Mouse (Mus musculus): Measurements from ENCODE around the gene Pakap. TPM values are rescaled to one million over a fixed set of nuclear protein-coding genes. Genes with fewer than 3 reads are reported as not detected.
A peak's percentile ranks its signal among the peaks of the same experiment; 100 is the strongest.

The Pakap gene
- polyA plus RNA-seq, 1 experiment from 2014 or later = 1.6 TPM

DNA sequence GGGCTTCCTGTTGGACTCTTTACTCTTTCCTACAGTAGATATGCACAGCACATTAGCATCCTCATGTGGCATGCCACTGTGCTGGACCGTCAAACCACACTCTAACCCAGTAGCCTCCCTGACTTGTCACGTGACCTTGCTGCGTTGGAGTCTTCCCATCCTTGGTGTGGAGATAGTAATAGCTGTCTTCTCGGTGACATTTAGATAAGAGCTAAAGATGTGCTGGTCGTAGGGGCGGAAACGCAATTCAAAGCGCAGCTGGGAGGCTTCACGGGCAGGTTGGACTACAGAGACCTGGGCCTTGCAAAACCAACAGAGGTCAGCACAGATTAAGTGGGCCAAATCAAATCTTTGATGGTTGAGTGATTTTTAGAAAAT lies 33.5 kb downstream of the Pakap start:
- ATAC-seq = peak; percentile 13
- in situ Hi-C loops (cut with MboI; ENCODE audit: low pct_unique_long_range_greater_than_20kb) = no loop called here
- TF ChIP-seq CTCF (IDR thresholded peaks at IDR 0.05) = no peak
- ChIA-PET POLR2A (no interaction called here), CTCF (interaction anchor here (1.2 to 2.1 kb wide), 3 partner anchors 9 to 150 kb away, joined by 3 to 5 read pairs (median 4); no protein-coding TSS in a partner anchor)
- H3K27me3 ChIP-seq = no peaks in the 10 kb centered on the region
- DNase-seq (ENCODE audit: low read depth, low spot score) = no peak

DNA sequence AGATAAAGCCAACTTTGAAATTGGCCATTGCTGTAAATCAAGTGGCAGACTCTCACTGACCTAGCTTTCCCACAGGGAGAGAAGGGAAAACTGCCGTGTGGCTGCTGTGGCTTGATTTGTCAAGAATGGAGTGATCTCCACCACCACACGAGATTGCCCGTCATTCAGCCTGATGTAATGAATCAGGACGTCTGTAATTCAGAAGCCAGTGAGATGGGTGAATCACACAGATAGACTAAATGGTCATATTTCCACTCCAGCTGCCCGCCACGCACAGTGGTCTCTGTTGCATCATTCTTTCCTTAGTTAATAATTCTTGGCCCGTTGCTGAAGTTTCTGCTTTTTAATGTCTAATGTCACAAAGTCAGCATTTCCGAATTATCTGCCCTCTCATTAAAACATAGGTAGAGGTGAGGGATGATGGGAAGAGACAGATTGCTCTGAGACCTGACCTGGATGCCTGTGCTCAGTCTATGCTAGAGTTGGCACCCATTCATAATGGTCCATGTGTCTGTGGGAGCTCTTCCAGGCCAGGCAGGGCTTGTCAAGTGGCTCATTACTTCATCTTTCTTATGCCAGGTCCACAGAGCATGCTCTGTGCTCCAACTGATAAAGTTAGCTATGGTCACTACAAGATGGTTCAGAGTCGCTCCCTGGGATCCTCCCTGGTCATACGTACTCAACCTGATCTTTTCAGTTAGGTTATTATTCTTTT lies 34.1 kb downstream of the Pakap start:
- in situ Hi-C loops (cut with MboI; ENCODE audit: low pct_unique_long_range_greater_than_20kb) = no loop called here
- peak; percentile 68 for DNase-seq (ENCODE audit: low read depth, low spot score)
- ChIA-PET CTCF (interaction anchor here (1.2 to 2.1 kb wide), 3 partner anchors 9 to 150 kb away, joined by 3 to 5 read pairs (median 4); no protein-coding TSS in a partner anchor), POLR2A (no interaction called here)
- H3K27me3 ChIP-seq = no peaks in the 10 kb centered on the region
- TF ChIP-seq CTCF (IDR thresholded peaks at IDR 0.05) = no peak
- peak; percentile 80 for ATAC-seq

DNA sequence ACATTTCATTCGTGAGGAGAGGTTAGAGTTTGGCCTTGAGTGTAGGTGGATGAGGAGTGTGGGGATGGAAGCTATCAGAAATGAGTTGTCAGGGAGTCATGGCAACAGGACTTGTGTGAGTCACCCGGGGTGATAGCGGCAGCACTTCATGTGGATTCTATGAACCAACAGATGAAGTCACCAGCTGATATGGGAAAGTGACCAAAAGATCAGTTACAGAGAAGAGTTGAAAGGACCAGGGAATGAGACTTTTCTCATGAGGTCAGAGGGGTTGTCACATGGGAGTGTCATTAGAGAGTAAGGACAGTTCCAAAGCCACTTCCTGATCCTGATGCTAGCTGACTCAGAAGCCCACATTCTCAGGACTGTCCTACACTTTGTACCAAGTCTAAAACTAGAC lies 38.3 kb downstream of the Pakap start:
- TF ChIP-seq CTCF (IDR thresholded peaks at IDR 0.05) = no peak
- H3K27me3 ChIP-seq = no peaks in the 10 kb centered on the region
- in situ Hi-C loops (cut with MboI; ENCODE audit: low pct_unique_long_range_greater_than_20kb) = loop anchor here (5.0 kb wide), 2 partner anchors 149 to 229 kb away; no protein-coding TSS in a partner anchor
- no peak for ATAC-seq
- ChIA-PET POLR2A (no interaction called here), CTCF (interaction anchor here (1.2 to 2.8 kb wide), 4 partner anchors 39 to 154 kb away, joined by 3 to 19 read pairs (median 4); no protein-coding TSS in a partner anchor)
- no peak for DNase-seq (ENCODE audit: low read depth, low spot score)

DNA sequence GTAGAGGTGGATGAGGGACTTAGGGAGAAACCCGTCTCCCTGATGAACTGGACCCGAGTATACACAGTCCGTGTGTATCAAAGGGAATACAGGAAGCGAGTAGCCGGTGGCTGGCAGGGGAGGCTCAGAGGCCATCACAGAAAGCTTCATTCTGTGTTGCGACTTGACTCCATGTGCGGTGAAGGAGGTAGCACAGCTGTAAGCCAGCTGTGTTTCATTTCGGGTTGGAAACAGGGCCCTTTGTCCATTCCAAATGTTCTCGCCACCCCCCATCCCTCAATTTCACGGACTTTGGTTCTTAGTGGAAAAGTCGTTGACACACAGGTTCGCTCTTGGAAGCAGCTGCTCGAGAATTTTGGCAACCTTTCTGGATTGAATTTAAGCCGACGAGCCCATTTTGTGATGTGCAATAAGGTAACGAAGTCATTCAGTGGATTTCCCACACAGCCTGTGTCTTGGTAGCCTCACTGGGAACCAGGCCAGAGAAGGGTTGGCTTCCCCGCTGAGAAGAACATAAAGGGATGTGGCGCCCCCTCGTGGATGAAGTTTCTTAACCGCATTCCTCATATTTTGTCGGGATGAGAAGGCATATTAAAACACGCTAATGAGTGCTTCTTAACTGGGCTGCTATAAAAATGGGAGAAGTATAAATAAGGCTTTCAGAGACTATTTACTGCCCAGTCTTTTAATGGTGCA lies 39.4 kb downstream of the Pakap start:
- in situ Hi-C loops (cut with MboI; ENCODE audit: low pct_unique_long_range_greater_than_20kb) = loop anchor here (5.0 kb wide), 2 partner anchors 150 to 230 kb away; no protein-coding TSS in a partner anchor
- CTCF ChIA-PET = interaction anchor here (1.3 to 2.8 kb wide), 5 partner anchors 41 to 155 kb away, joined by 4 to 19 read pairs (median 5); no protein-coding TSS in a partner anchor
- no peaks in the 10 kb centered on the region for H3K27me3 ChIP-seq
- DNase-seq (ENCODE audit: low read depth, low spot score) (no peak), ATAC-seq (no peak)
- POLR2A ChIA-PET = no interaction called here
- TF ChIP-seq CTCF (IDR thresholded peaks at IDR 0.05) = peak; percentile 76

DNA sequence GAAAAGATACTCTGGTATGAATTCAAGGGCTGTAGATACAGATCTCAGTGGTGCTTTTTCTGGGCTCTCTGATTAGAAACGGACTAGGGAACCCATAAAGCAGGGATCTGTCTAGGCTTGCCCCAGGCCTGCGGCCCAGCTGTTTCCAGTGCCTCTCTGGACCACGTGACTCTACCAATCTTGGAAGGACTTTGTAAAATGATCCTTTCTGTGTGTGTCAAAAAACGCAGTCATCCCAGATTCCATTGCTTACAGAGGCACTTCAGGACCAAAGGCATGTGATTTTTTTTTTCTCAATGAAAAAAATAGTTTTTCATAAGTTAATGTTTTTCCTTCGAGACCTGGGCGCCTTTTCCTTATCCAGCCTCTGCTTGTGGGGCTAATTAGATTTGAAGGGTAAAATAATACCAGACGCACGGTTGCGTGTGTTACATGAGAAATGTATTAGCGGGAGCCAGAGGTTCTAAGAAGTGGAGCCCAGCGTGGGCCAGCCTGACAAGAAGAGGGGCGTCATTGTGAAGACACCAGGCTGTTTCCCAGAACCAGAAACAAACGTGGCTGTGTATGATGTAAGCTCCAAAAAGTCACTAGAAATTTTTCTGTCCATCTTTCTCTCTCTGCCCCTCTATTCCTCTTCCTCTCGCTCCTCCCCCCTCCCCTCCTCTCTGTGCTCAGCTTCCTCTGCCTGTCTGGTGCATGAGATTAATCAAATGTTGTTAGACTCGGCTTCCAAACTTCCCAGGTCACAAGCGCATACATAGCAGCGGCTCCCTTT lies 43.5 kb downstream of the Pakap start:
- ChIA-PET POLR2A (no interaction called here), CTCF (no interaction called here)
- no peak for ATAC-seq

DNA sequence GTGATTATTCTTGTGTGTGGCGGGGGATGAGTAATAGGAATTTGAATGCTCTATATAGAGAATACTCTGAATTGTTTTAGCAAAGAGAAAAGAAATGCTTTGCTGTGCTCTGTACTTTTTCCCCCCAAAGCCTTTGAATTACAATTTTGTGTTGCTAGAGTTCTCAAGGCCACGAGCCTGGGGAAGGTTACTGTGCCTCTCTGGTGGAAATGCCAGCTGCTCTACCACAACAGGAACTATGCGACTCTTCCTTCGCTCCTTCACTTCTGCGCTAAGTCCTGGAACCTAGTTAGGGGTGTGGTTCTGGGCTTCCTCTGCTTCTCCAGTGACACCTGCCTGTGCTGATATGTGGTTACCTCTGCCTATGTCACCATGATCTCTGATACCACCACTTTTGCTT lies 44.7 kb downstream of the Pakap start:
- DNase-seq (ENCODE audit: low read depth, low spot score) (no peak), ATAC-seq (no peak)
- no peaks in the 10 kb centered on the region for H3K27me3 ChIP-seq
- ChIA-PET POLR2A (no interaction called here), CTCF (interaction anchor here (0.6 kb wide), 1 partner anchor 160 kb away, joined by 3 read pairs; no protein-coding TSS in a partner anchor)
- in situ Hi-C loops (cut with MboI; ENCODE audit: low pct_unique_long_range_greater_than_20kb) = no loop called here
- no peak for TF ChIP-seq CTCF (IDR thresholded peaks at IDR 0.05)

More for the DNA sequence above, 43.5 kb downstream of the Pakap start:
- no peak for TF ChIP-seq CTCF (IDR thresholded peaks at IDR 0.05)
- no peak for DNase-seq (ENCODE audit: low read depth, low spot score)
- H3K27me3 ChIP-seq = no peaks in the 10 kb centered on the region
- in situ Hi-C loops (cut with MboI; ENCODE audit: low pct_unique_long_range_greater_than_20kb) = no loop called here

DNA sequence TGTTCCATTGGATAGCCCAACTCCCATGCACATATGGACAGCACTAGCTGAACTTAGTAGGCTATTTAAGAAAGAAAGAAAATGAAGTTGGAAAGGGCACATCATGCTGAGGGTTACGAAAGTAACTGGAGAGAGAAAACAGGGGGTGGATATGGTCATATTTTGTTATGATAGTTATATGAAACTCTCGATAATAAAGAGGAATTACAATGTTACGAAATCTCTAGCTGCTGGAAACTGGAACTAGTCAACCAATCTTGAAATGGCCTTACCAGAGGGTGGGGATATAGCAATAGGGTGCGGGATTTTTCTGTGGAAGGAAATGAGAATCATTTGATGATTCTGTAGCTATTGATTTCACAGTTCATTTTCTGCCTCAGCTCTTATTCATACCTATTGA lies 46.7 kb downstream of the Pakap start:
- ChIA-PET POLR2A (no interaction called here), CTCF (no interaction called here)
- in situ Hi-C loops (cut with MboI; ENCODE audit: low pct_unique_long_range_greater_than_20kb) = no loop called here
- TF ChIP-seq CTCF (IDR thresholded peaks at IDR 0.05) = no peak
- H3K27me3 ChIP-seq = no peaks in the 10 kb centered on the region
- no peak for ATAC-seq
- DNase-seq (ENCODE audit: low read depth, low spot score) = no peak

DNA sequence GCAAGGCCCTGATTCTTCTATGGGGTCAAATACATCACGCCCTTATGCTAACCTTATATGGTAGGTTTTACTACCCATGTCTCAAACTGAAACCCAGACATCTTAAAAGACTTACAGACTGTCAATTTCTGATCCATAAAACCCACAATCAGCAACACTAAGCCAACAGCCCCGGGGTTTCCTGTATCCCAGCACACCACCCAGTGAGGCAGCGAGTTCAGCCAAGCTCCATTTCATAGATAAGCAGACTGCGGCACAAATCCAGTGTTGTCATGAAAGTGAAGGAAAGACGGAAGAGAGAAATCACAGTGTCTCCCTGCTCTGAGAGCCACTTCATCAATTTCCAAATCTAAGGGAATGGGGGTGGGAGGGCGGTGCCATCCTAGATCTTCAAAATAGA lies 50.8 kb downstream of the Pakap start:
- ATAC-seq (no peak), DNase-seq (ENCODE audit: low read depth, low spot score) (no peak)
- H3K27me3 ChIP-seq = no peaks in the 10 kb centered on the region
- ChIA-PET POLR2A (no interaction called here), CTCF (no interaction called here)
- in situ Hi-C loops (cut with MboI; ENCODE audit: low pct_unique_long_range_greater_than_20kb) = no loop called here
- TF ChIP-seq CTCF (IDR thresholded peaks at IDR 0.05) = no peak

DNA sequence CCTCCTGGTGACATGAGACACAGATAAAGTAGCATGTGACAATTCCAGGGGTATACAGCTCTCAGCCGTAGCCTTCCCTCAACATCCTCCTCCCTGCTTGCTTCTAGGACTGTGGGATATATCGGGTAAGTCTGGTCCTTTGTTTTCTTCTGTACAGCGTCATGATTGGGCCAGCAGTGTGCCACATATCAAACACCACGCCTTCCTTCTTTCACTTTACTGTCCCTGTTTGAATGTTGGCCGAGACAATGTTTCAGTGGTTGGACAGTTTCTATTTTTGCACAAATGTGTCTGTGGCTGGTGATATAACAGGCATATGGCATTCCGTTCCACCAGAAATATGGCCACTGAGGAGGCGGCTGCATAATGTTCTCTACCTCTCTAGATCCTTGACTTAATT lies 54.8 kb downstream of the Pakap start:
- no peak for TF ChIP-seq CTCF (IDR thresholded peaks at IDR 0.05)
- no peak for DNase-seq (ENCODE audit: low read depth, low spot score)
- ATAC-seq = no peak
- no peaks in the 10 kb centered on the region for H3K27me3 ChIP-seq
- ChIA-PET POLR2A (no interaction called here), CTCF (no interaction called here)
- in situ Hi-C loops (cut with MboI; ENCODE audit: low pct_unique_long_range_greater_than_20kb) = no loop called here

DNA sequence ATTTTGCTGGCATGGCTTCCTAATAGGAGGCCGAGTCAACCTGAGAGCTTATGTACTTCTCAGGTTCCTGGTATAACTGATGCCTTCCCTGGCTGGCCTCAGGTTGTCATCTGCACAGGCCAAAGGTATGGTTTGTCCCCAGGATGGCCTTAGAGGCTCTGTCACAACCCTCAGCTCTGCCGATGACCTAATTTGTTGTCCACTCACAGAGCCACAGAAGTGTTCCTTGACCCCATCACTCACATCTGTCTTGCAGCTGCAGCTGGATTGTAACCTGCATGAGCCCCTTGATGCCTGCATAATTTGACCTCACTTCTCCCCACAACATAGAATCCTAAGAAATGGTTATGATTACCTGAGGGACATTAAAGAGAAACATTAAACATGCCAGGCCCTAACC lies 56.8 kb downstream of the Pakap start:
- in situ Hi-C loops (cut with MboI; ENCODE audit: low pct_unique_long_range_greater_than_20kb) = no loop called here
- no peak for TF ChIP-seq CTCF (IDR thresholded peaks at IDR 0.05)
- POLR2A ChIA-PET = no interaction called here
- no peak for ATAC-seq
- no peak for DNase-seq (ENCODE audit: low read depth, low spot score)
- CTCF ChIA-PET = interaction anchor here (0.9 kb wide), 1 partner anchor 10 kb away, joined by 3 read pairs; no protein-coding TSS in a partner anchor
- H3K27me3 ChIP-seq = no peaks in the 10 kb centered on the region
